Comparison of ENCODE assay signal across 8 mouse cellular contexts in the genomic region with DNA sequence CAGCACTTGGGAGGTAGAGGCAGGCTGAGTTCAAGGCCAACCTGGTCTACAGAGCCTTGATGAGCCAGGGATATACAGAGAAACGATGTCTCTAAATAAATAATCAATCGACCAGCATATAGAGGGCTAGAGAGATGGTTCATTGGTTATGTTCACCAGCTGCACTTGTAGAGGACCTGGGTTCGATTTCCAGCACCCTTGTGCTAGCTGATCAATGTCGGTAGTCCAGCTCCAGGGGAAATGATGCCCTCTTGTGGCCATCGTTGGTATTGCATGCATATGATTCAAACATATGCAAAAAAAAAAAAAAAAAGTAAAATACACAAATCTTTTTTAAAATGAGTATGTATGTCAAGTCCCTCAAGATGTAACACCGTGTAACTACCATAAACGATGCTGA. TPM values are rescaled to one million over a fixed set of nuclear protein-coding genes. Genes with fewer than 3 reads are reported as not detected.
DNase-seq lines count a peak whose midpoint lies in the region; ATAC-seq lines count a peak whose summit lies in the region.

No protein-coding gene starts in this region.

- peaks cover 3% of the 10 kb centered on the region for H3K36me3 ChIP-seq in heart, embryonic 10.5 days

- peak; percentile 8 for ATAC-seq in CD4-positive, CD25-positive, alpha-beta regulatory T cell, adult 4 months

- WGBS in heart, embryonic 10.5 days, result 16% methylated on average over 7 of the region's 7 CpGs

- H3K4me1 ChIP-seq in heart, embryonic 10.5 days, result 0 out of 2 replicates have a peak, but pooled peaks cover 9% of the 10 kb centered on the region

- H3K9me3 ChIP-seq in heart, embryonic 10.5 days, result no peaks in the 10 kb centered on the region

- no peaks in the 10 kb centered on the region for H3K27me3 ChIP-seq in heart, embryonic 10.5 days (ENCODE audit: insufficient read depth, poor library complexity, severe bottlenecking)

- DNase-seq in 416B (ENCODE audit: low read depth), result peak; percentile 8
- peak; percentile 69 for DNase-seq in cerebellum, adult 9-11 months
- DNase-seq in heart, embryonic 10.5 days (ENCODE audit: low spot score), result no peak
- DNase-seq in kidney, postnatal 10 days, result peak; percentile 79
- DNase-seq in lung, postnatal 14 days, result peak; percentile 79
- peak; percentile 38 to 79 for DNase-seq in spleen, postnatal 4 days (ENCODE audit: low spot score in 2 of 2)
- DNase-seq in gastrocnemius, postnatal 25 days, result no peak

- peak overlapping the region; percentile 87; the same call in 1 of the 2 replicates for H3K4me3 ChIP-seq in heart, embryonic 10.5 days

- no peak overlapping the region for H3K27ac ChIP-seq in heart, embryonic 10.5 days

RNA-seq across cellular contexts. Expression of a gene that starts 0.4 kb away (rescaled TPM):
- 10 to 100 TPM in 1 of 2 experiments, 1 to 10 TPM in 1; 7.9 to 16.2 TPM for polyA plus RNA-seq in CD4-positive, CD25-positive, alpha-beta regulatory T cell, adult 4 months (2017; shearing (Covaris generic))
- polyA plus RNA-seq in heart, embryonic 10.5 days (2016; fragmentation: Nextera tagmentation; extraction: Ambion mirVana), result 8.9 and 11.8 TPM in 2 replicates
- 10 to 100 TPM; 13.3 to 18.8 TPM for total RNA-seq in gastrocnemius, postnatal 25 days (2021)

RNA-seq across cellular contexts. Expression of a gene that starts 25.1 kb away (rescaled TPM):
- under 1 TPM in 1 of 2 experiments, not detected in 1; 0.23 TPM for polyA plus RNA-seq in CD4-positive, CD25-positive, alpha-beta regulatory T cell, adult 4 months (2017; shearing (Covaris generic))
- 10.6 and 21.6 TPM in 2 replicates for polyA plus RNA-seq in heart, embryonic 10.5 days (2016; fragmentation: Nextera tagmentation; extraction: Ambion mirVana)
- total RNA-seq in gastrocnemius, postnatal 25 days (2021), result 1 to 10 TPM; 1.2 to 2.2 TPM

Comparison
In these comparisons a context has a peak if more than half of its experiments do, and no peak if none do; other contexts are left out.
1. DNase-seq: peak in 416B (single experiment), cerebellum, adult 9-11 months (single experiment), kidney, postnatal 10 days (single experiment), lung, postnatal 14 days (single experiment) and spleen, postnatal 4 days (2 of 2); none in heart, embryonic 10.5 days (single experiment) and gastrocnemius, postnatal 25 days (single experiment).